Mouse (Mus musculus) forebrain, embryonic 10.5 days (tissue): ENCODE measurements around the gene Far1. TPM values are rescaled to one million over a fixed set of nuclear protein-coding genes. Genes with fewer than 3 reads are reported as not detected.

Source experiments
- DNase-seq: peaks from one replicate; pipeline ENCODE4 v3.0.0-alpha.2; 2017; ENCODE audit warnings: low spot score; ENCODE audit errors: extremely low spot score
- H3K27ac ChIP-seq: fragments of 300-500 bp; sonication (generic); 2 replicates; pipeline ENCODE4 v1.5.1; 2016; ENCODE audit warnings: mild to moderate bottlenecking
- H3K27me3 ChIP-seq: fragments of 300-500 bp; sonication (generic); 2 replicates; pipeline ENCODE4 v1.6.1; 2016; ENCODE audit warnings: mild to moderate bottlenecking; ENCODE audit not compliant: poor library complexity, severe bottlenecking
- H3K36me3 ChIP-seq: fragments of 300-500 bp; sonication (generic); replicated peaks from 2 replicates; pipeline ENCODE4 v1.6.1; 2016; ENCODE audit warnings: mild to moderate bottlenecking, moderate library complexity
- H3K4me1 ChIP-seq: fragments of 300-500 bp; sonication (generic); 2 replicates; pipeline ENCODE4 v1.6.1; 2016
- H3K4me3 ChIP-seq: fragments of 300-500 bp; sonication (generic); 2 replicates; pipeline ENCODE4 v1.5.1; 2016; ENCODE audit warnings: mild to moderate bottlenecking, moderate library complexity
- H3K9me3 ChIP-seq: fragments of 300-500 bp; sonication (generic); 2 replicates; pipeline ENCODE4 v1.6.1; 2016; ENCODE audit warnings: mild to moderate bottlenecking, moderate library complexity
- WGBS: fragments of 180-500 bp; shearing (Covaris S2); methylation state at CpG from one replicate; pipeline ENCODE4 v1.1.7; 2016; 5-methylcytosine and 5-hydroxymethylcytosine counted together
- polyA plus RNA-seq: library from polyadenylated mRNA; unstranded; fragments of >200 nt; fragmentation: Nextera tagmentation; extraction: Ambion mirVana; gene quantifications from 2 replicates; pipeline ENCODE4 v1.2.1, GENCODE M21; 2016

Gene Far1
- polyA plus RNA-seq = 77.7 and 82.3 TPM in 2 replicates

DNA sequence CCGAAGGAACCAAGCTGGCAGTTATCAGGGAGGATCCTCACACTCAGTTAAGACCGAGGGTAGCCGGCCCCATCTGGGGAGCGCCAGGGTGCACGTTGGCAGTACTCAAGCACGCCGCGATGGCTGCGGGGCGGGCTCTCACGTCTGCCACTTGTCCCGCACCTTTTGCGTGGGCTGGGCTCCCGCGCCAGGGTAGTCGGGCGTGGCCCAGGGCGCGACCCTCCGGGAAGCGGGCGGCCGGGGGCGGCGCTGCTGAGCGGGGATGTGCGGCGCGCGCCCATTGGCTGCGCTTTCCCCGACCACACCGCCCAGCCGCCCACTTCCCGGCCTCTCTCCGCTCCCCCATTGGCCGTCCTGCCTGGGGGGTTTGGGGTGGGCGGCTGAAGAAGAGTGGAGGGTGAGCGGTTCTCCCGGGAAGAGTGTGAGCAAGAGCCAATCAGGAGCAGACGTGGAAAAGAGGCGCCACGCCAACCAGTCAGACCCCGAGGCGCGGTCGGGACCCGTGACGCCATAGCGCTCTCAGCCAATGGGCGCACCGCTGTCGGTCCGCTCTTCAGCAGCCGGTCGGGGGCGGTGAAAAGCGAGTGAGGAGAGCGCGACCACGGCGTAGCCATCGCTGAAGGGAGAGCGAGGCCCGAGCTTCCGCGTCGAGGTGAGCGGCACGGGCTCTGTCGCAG, at the start of gene Far1:
Far1 (plus strand) TSS at position 549 of the 677 bp plus-strand sequence.
- Histone ChIP-seq H3K4me1 (peaks cover 28% of the 10 kb centered on the region), H3K9me3 (no peaks in the 10 kb centered on the region), H3K4me3 (peak within 1 kb of the TSS; percentile 98), H3K36me3 (no peaks in the 10 kb centered on the region), H3K27ac (peak within 1 kb of the TSS; percentile 97), H3K27me3 (peaks cover 16% of the 10 kb centered on the region)
- under 1% methylated on average over 70 of the region's 71 CpGs for WGBS
- DNase-seq = peak; percentile 98

DNA sequence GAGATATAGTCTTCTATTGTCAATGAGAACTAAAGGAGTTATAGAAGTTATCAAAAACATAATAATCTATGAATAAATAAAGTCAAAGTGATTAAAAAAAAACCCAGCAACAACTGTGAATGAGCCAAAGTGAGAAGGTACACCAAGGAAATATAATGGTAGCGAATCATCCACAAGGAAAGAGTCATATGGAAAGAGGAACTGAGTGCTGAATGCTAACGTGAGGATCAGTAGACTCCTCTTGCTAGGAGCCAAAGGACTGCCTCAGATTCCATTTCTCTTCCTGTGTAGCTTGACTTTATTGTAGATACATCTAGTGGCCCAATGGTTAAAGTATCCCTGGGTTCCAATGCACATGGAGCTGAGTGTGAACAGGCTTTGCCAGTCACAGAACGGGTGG, 45.3 kb upstream of the Far1 start:
- no peak for DNase-seq
- Histone ChIP-seq H3K27ac (no peak overlapping the region), H3K9me3 (no peaks in the 10 kb centered on the region), H3K4me1 (no peaks in the 10 kb centered on the region), H3K36me3 (no peaks in the 10 kb centered on the region), H3K4me3 (no peak overlapping the region), H3K27me3 (no peaks in the 10 kb centered on the region)
- 86% methylated on average over 3 of the region's 3 CpGs for WGBS

DNA sequence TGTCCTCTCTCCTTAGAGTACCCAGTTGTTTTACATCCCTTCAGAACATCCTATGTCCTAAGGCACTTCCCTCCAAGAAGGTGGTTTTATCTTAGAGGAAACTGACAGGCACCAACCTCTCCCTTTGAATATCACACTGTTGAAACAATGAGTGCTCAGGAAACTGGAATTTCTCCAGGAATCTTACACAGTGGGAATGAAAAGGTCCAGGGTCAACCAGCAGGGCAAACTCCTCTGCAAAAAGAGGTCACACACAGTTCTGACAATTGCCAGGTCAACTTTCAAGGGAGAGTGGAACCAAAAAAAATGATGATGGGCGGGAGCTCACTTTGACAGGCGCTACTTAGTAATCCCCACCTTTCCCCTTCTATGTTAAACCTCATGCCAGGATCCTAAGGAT, 43.0 kb upstream of the Far1 start:
- Histone ChIP-seq H3K36me3 (no peaks in the 10 kb centered on the region), H3K27me3 (no peaks in the 10 kb centered on the region), H3K4me1 (no peaks in the 10 kb centered on the region), H3K27ac (no peak overlapping the region), H3K9me3 (no peaks in the 10 kb centered on the region), H3K4me3 (no peak overlapping the region)
- DNase-seq = no peak
- 87% methylated on average over 2 of the region's 2 CpGs for WGBS

DNA sequence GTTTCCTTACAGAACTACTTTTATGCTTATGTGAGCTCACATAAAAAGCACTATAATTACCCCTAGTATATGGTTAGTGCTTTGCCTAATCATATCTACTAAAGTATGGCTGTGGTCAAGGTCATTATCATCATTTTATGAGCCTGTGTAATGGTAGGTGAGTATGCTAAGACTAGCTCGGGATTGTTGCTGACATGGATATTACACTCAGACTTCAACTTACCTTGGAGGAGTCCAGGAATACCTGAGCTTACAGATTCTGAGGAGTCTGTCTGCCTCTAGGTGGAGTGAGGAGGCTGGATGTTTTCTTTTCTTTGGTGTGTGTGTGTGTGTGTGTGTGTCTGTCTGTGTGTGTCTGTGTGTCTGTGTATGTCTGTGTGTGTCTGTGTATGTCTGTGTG, 42.0 kb upstream of the Far1 start:
- no peak overlapping the region for H3K27ac ChIP-seq
- 76% methylated on average over 1 of the region's 1 CpGs for WGBS
- no peaks in the 10 kb centered on the region for H3K27me3 ChIP-seq
- H3K4me1 ChIP-seq = no peaks in the 10 kb centered on the region
- H3K4me3 ChIP-seq = no peak overlapping the region
- H3K9me3 ChIP-seq = no peaks in the 10 kb centered on the region
- DNase-seq = no peak
- no peaks in the 10 kb centered on the region for H3K36me3 ChIP-seq

DNA sequence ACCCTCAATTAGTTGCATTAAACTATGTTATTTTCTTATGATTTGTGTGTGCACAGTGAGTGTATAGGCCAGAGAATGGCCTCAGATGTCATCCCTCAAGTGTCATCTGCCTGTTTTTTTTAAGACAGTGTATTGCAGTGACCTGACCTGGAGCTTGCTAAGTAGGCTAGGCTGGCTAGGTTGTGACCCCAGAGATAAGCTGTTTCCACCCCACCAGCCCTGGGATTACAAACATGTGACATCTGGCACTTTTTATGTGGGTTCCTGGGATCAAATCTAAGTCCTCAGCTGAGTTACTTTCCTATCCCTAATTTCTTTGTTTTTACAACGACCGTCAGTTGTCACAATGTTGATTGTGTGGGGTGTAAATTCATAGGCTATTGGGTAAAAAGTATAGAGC, 17.8 kb upstream of the Far1 start:
- H3K4me1 ChIP-seq = no peaks in the 10 kb centered on the region
- no peaks in the 10 kb centered on the region for H3K9me3 ChIP-seq
- H3K27me3 ChIP-seq = no peaks in the 10 kb centered on the region
- WGBS = 83% methylated on average over 2 of the region's 2 CpGs
- H3K36me3 ChIP-seq = no peaks in the 10 kb centered on the region
- no peak overlapping the region for H3K27ac ChIP-seq
- H3K4me3 ChIP-seq = no peak overlapping the region
- DNase-seq = no peak

DNA sequence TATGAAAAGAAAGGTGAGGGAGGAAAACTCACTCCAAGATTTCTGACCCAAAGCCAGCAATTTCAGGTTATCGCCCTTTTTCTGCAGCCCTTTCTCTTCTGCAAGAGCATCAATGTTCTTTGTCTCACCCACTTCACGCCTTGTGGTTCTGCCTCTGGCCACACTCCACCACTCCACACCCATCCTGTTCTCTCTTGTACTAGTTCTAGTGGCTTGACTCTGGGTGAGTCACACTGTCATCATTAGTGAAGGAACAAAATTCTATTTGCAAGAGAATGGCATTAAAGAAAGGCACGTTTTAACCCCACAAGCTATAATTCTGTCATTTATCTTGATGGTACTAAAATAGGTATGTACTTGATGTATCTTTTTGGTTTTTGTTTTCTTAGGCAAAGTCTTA, 15.2 kb upstream of the Far1 start:
- H3K27me3 ChIP-seq = no peaks in the 10 kb centered on the region
- no peaks in the 10 kb centered on the region for H3K36me3 ChIP-seq
- DNase-seq = no peak
- H3K4me3 ChIP-seq = no peak overlapping the region
- no peaks in the 10 kb centered on the region for H3K4me1 ChIP-seq
- H3K27ac ChIP-seq = no peak overlapping the region
- H3K9me3 ChIP-seq = no peaks in the 10 kb centered on the region
- 86% methylated on average over 3 of the region's 3 CpGs for WGBS

DNA sequence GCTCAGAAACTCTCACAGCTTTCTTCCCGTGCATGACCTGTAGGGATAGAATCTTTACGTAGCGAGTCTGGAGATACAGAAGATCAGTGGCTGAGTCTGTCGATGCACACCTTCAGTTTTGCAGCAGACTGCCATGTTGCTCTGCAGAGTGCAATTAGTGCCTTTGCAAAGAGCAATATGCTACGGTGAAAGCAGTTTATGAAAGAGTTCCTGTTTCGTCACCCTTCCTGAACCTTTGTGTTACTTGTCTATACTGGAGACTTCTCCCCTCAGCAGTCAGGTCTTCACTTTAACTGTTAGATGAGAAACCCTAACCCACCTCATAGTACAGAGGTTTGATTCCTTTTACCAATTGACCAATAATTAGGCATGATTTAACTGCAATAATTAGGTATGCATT, 13.8 kb upstream of the Far1 start:
- Histone ChIP-seq H3K27me3 (no peaks in the 10 kb centered on the region), H3K27ac (no peak overlapping the region), H3K9me3 (no peaks in the 10 kb centered on the region), H3K36me3 (no peaks in the 10 kb centered on the region), H3K4me3 (no peak overlapping the region), H3K4me1 (no peaks in the 10 kb centered on the region)
- DNase-seq = no peak
- 89% methylated on average over 6 of the region's 6 CpGs for WGBS

DNA sequence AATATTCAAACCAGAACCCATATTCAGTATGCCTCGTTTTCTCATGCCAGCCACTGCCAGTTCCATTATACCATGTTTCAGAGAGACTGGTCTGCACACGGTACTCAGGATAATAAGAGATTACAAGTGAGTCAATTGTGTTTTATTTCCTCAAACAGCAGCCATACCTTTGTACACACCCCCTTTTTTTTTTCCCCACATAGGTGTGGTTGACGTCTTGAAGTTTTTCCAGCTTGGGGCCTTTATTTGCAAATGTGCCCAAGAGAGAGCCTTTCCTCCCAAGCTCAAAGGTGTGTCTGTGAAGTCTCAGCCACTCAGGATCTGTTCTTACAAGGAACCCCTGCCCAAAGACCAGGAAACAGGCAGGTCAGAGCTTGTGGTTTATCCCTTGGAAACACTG, 11.2 kb upstream of the Far1 start:
- Histone ChIP-seq H3K4me3 (no peak overlapping the region), H3K27ac (no peak overlapping the region), H3K27me3 (no peaks in the 10 kb centered on the region), H3K36me3 (no peaks in the 10 kb centered on the region), H3K4me1 (0 out of 2 replicates have a peak, but pooled peaks cover 2% of the 10 kb centered on the region), H3K9me3 (no peaks in the 10 kb centered on the region)
- no peak for DNase-seq
- 72% methylated on average over 3 of the region's 3 CpGs for WGBS

DNA sequence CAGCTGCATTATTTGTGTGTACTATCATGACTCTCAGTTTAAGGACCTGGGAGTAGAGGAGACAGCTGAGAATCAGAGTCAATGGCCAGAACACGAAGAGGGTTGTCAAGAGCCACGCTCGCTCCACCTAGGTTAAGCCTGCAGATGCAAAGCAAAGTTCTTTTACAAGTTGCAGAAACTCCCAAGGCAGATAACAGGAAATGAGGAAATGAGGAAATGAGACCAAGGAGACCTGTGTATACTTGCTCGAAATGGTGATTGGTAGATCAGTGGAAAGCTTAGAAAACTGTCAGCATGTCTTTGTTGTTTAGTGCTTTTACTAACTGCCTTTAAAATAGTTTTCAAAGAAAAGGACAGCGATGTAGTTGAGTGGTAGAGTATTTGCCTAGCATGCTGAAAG, 8.6 kb upstream of the Far1 start:
- DNase-seq = no peak
- Histone ChIP-seq H3K4me1 (0 out of 2 replicates have a peak, but pooled peaks cover 2% of the 10 kb centered on the region), H3K9me3 (no peaks in the 10 kb centered on the region), H3K27ac (no peak overlapping the region), H3K36me3 (no peaks in the 10 kb centered on the region), H3K4me3 (no peak overlapping the region), H3K27me3 (no peaks in the 10 kb centered on the region)
- 76% methylated on average over 5 of the region's 5 CpGs for WGBS

DNA sequence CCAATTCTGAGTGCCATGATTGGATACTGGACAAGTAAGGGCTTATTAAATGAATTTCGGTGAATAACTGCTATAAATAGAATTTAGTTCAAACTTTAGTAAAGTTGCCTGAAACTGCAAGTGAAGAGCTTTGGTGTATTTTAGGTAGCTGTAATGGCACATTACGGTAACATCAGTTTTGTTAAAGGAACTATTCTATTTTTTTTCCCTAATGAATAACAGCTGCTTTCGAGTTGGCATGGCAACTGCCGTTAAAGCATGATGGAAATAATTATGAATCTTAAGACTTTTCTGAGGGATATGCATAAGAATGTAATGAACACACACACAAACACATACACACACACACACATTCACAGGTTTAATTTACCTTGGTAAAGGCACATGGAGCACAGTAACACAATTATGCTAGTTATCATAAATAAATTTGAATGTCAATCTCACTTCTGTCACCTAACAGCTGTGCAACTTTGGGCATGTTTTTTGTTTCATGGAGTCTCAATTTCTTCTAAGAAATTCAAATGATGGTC, 8.1 kb upstream of the Far1 start:
- no peak for DNase-seq
- 82% methylated on average over 4 of the region's 4 CpGs for WGBS

DNA sequence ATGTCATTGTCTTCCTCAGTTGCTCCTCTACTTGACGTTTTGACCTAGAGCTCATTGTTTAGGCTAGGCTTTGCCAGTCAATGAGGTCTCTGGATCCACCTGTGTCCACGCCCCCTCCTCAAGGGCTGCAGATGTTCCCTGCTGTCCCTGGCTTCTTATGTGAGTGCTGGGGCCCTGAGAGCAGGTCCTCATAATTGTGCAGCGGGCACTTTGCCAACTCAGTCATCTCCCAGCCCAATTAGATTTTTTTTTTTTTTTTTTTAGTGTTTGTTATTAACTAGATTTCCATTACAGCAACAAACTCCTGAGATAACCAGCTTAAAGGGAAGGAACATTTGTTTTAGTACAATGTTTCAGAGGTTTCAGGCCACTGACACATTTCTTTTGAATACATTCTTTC, 5.8 kb upstream of the Far1 start:
- Histone ChIP-seq H3K27ac (no peak overlapping the region), H3K36me3 (no peaks in the 10 kb centered on the region), H3K4me1 (peaks cover 9% of the 10 kb centered on the region; the same call in 1 of the 2 replicates), H3K4me3 (no peak overlapping the region), H3K27me3 (peaks cover 16% of the 10 kb centered on the region), H3K9me3 (no peaks in the 10 kb centered on the region)
- DNase-seq = no peak
- 60% methylated on average over 3 of the region's 3 CpGs for WGBS

More for the DNA sequence above, 8.1 kb upstream of the Far1 start:
- no peaks in the 10 kb centered on the region for H3K36me3 ChIP-seq
- no peaks in the 10 kb centered on the region for H3K9me3 ChIP-seq
- H3K4me3 ChIP-seq = no peak overlapping the region
- no peaks in the 10 kb centered on the region for H3K27me3 ChIP-seq
- H3K27ac ChIP-seq = no peak overlapping the region
- 0 out of 2 replicates have a peak, but pooled peaks cover 2% of the 10 kb centered on the region for H3K4me1 ChIP-seq

DNA sequence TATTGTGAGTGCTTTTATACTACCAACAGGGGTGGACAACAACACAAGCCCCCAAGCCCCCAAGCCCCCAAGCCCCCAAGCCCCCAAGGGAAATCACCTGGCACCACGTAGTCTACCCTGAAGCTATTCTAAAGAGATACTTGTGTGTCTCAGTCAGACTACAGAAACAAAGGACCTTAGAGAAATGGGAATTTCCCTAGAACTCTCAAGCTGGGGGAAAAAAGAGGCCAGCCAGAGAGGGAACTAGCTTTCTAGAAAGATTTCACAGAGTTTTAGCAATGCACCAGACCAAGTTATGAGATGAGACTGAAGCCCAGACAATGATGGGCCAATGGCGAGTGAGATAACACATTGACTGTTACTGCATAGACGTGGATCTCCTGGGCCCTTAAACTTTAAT, 2.2 kb upstream of the Far1 start:
- H3K4me1 ChIP-seq = peaks cover 28% of the 10 kb centered on the region
- 81% methylated on average over 3 of the region's 3 CpGs for WGBS
- no peaks in the 10 kb centered on the region for H3K9me3 ChIP-seq
- H3K27me3 ChIP-seq = peaks cover 16% of the 10 kb centered on the region
- H3K36me3 ChIP-seq = no peaks in the 10 kb centered on the region
- H3K27ac ChIP-seq = no peak overlapping the region
- DNase-seq = no peak
- no peak overlapping the region for H3K4me3 ChIP-seq

DNA sequence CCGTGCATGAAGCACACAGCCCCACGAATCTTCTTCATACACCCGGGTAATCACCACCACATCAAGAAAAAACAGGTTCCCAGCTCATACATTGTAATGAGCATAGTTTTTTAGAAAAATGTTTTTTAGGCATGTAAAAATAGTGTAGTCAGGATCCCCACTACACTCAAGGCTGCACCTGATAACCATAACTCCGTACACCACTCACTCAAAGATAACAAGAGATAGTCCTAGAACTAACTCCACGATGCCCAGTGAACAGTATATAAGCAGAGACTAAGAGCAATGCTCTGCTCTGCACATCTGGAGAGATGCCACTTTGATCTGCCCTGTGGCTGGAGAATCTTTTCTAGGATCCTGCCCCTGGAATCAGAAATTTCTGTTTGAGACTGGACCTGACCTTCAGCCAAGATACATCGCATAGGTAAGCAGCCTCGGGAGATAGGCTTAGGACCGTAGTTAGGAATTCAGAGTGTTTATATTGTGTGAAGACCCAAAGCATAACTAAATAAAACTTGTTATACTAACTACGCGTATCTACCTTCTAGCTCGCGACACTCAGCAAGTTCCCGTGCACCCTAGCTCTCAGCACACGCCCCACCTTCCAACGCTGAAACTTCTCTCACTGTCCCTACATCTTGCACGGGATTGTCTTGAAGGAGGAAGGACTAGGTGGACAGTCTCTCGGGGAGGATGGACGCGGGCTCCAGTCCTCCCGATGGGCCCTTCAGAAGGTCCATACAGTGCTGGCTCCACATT, 928 bp upstream of the Far1 start:
- no peak for DNase-seq
- H3K9me3 ChIP-seq = no peaks in the 10 kb centered on the region
- peaks cover 16% of the 10 kb centered on the region for H3K27me3 ChIP-seq
- H3K36me3 ChIP-seq = no peaks in the 10 kb centered on the region
- H3K4me3 ChIP-seq = peak overlapping the region; percentile 98
- WGBS = 20% methylated on average over 20 of the region's 20 CpGs
- peak overlapping the region; percentile 97 for H3K27ac ChIP-seq
- peaks cover 28% of the 10 kb centered on the region for H3K4me1 ChIP-seq
